Mouse (Mus musculus) thymus, postnatal 4 days (tissue): Measurements from ENCODE around the gene Sez6l.
"Not testable (repeated sequence)": the region's sequence is repeated elsewhere in the genome, so short reads cannot be mapped to it uniquely, and the experiment has no call there.

Experiments used
- DNase-seq: peaks from one replicate; pipeline ENCODE4 v3.0.0; 2021

The Sez6l gene

DNA sequence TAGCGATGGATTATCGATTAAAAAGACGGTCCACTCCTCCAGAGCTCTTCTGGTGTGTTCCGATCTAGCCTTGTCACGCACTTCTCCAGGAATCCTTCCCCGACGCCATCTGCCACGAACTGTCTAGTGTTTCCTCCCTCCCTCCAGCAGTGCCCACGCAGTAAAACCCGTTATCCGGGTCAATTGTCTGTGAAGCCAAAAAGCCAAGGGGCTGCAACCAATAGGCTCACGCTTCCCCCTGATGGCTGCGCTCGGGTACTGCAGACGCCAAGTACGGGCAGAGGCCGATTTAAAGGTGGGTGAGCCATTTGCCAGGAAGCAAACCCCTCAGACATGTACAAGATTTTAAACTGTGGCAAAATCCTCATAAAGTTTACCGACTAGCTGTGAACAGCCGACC, 148.0 kb downstream of the Sez6l start:
- peak; percentile 80 for DNase-seq

DNA sequence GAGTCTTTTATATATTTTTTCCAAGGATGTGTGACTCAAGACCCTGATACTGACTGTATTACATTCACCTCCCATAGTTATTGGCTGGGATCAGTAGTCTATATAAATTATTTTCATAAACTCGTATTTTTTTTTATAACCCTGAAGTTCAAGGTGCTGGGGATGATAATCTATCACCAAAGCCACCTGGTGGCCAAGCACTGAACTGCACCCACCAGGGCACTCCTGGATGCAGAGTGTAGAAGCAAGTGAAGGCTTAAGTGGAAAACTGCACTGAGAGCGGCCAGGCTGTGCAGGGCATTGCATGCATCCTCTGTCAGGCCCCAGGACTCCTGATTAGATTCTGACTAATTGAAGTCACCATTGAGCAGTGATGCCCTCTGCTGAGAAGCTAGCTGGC, 149.7 kb downstream of the Sez6l start:
- DNase-seq, result peak; percentile 88

DNA sequence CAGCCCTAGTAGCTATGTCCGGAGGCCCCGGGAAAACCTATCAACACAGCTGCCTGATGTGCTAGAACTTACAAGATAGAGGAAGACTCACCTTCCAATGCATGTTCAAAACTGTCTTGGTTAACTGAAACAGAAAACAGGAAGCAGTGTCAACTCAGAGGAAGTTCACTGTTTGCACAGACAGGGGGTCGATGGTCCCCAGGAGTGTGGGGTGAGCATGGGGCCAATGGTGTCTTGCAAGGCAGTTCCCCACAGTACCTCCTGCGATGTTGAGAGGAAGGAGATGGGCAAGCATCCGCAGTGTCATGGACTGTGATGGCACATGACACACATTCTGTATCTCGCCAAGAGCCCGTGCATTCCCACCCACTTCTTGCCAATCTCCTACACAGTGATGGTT, 150.3 kb downstream of the Sez6l start:
- no peak for DNase-seq

DNA sequence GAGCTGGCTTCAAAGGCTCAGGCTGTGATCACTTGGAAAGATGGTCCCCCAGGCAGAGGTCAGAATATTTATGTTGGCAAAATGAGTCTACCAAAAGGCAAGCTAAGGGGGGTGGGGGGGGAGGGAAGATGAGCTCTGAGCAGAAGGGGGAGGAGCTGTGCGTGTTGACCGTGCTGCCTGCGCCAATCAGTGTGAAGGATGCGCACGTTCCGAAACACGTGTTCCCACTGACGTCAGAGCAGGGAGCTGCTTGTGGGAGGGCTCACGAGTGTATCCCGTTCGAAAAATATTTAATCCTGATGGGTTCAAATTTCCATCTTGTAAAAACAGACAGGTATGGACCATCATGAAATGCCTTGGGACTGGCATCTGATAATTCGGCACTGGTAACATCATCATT, 157.4 kb downstream of the Sez6l start:
- no peak for DNase-seq

DNA sequence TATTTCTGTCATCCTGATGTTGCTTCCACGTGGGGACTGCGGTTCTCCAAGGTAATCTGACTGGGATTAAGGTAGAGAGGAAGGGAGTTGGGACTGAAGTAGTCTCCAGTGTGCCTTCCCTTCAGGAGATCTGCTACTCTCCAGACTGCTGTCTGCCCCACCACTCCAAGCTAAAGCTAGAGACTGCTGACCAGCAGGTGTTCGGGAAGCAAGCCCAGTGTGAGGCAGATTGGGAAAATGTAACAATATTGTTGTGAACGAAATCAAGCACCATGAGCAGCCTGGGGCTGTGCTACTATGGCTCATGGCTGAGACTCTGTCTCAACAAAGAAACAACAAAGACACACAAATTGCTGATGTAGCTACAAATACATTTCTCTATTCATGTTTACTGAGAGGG, 159.0 kb downstream of the Sez6l start:
- DNase-seq, result no peak

DNA sequence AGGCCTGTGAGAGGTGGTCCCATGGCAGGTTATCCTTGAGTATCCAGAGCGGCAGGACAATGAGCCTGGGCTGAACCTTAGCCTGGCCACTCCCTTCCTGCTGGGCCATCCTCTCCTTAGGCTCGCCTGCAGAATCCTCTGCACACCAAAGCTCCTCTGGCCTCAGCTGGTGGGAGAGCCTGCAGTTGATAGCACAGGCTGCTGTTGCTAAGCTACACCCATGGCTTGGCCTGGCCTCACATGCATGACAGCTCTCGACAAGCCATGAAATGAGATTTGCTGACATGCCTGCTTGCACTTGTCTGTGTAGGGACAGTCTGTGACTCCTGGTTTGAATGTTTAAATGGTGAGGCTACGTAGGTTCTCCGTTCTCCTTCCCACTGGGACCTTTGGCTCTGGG, 160.3 kb downstream of the Sez6l start:
- no peak for DNase-seq

DNA sequence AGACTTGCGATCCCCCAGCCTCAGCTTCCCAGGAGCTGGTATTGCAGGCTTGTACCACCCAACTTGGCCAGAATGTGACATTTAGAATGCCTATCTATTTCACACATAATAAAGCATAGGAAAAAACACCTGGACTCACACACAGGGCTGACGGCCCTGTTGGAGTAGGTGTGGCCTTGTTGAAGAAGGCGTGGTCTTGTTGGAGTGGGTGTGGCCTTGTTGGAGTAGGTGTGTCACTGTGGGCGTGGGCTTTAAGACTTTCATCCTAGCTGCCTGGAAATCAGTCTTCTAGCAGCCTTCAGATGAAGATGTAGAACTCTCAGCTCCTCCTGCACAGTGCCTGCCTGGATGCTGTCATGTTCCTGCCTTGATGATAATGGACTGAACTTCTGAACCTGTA, 164.2 kb downstream of the Sez6l start:
- DNase-seq, result not testable (repeated sequence)

DNA sequence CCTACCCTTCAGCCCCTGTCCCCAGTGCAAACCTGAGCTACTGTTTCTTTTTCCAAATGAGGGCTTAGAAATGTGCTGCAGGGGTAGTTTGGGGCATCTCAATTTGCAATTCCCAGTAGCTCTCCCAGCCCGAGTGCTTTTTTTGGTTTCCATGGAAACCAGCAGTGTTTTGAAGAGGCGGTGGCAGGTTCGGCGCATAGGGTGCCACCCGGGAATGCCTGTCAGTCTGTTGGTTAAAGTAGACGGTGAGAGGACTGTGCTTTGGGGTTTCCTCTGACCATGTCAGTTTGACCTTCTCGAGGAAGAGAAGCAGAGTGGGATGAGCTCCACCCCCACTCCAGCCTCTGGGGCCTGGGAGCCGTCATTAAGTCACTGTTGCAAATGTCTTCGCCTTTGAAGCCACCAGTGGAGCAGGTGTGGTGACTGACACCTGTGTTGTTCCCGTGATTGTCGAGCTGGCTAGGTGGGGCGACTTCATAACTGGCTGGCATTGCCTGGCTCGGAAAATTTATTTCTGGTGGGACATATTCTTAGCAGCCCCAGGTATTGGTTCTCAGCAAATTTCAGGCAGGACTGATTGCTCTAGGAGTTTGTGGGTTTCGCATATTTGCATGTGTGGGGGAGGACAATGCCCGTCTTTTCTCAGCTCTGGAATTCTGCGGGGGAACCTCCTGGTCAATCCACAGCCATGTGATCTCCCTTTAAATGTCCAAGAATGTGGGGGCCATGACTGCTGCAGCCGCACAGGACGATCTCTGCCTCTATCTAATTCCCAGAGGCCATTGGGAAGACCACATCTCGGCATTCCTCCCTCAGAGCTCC, 165.3 kb downstream of the Sez6l start:
- no peak for DNase-seq

DNA sequence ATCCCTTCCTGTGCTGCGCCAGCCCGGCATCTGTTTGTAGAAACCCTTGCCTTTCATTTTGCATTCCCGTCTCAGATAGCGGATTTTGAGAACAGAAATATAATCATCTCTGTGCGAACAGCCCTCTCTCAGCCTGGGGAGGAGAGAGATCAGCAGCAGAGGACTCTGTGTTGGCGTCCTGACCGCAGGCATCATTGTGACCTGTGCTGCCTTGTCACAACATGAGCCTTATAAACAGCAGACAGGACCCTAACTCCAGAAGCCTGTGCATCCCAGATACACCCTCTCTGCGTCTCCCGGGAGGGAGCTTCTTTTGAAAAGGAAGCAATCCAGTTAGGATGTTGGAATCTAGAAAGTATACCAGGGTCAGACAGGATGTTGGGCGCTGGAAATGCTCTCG, 165.9 kb downstream of the Sez6l start:
- DNase-seq, result no peak

DNA sequence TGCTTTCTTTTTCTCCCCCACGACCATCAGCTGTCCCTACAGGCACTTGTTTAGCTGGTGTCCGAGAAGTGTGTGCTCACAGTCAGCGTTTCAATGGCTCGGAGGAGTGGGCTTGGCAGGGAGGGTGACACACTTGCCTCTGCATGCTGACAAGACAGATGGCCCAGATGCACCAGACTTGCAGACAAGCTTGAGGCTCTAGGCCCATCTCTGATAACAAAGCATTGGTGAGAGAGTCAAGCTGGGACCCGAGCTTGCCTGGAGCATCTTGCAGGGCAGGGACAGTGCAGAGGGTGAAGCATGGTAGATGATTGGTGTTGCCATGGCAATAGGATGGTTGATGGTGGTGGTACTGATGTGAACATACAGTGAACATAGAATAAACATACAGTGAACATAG, 167.7 kb downstream of the Sez6l start:
- no peak for DNase-seq

DNA sequence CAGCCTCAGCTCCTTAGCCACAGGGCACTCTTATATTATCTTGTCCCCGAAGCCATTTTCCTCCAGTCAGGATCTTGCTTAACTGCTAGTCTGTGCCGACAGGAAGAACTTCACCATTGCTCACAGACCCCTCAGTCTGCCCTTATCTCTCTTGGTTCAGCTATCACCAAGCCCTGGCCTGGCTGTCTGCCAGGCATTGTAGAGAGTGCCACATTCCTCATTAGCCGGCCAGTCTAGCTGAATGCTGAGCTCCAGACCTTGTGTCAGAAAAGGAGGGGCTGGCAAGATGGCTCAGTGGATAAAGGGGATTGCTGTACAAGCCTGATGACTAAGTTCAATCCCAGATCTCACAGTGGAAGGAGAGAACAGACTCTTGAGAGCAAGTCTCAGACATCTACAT, 171.0 kb downstream of the Sez6l start:
- DNase-seq, result no peak

DNA sequence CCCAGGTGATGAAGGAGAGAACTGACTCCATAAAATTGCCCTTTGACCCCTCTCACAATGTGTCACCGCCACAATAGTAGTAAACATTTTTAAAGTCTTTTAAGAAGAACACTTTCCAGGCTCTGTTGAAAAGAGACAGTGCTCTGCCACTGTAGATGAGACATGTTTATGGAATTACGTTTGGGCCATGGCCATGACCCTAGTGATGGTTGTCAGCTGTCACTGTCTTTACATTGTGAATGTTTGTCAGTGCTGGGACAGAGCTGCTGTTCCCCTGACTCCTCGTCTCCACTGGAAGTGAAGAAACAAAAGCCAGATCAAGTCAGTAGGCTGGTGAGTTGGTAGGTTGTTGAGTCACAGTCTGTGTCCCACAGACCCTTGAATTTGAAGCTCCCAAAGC, 174.5 kb downstream of the Sez6l start:
- no peak for DNase-seq

DNA sequence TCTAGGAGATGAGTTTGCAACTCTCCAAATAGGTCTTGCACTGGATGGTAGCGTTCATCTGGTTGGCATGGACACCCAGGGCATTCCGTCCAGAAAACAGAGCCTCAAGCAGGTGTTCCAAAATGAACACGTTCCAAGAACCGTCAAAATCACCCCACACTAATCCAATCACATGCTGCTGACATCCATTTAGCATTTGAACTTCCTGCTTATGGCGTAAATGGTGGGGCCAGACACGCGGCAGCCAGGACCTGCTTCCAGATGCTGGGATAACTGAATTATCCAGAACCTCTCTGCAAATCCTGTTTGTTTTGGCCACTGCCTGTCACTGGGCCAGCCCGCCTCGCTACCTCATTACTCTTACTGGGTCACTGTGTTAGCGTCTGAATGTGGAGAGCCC, 177.7 kb downstream of the Sez6l start:
- DNase-seq, result no peak

DNA sequence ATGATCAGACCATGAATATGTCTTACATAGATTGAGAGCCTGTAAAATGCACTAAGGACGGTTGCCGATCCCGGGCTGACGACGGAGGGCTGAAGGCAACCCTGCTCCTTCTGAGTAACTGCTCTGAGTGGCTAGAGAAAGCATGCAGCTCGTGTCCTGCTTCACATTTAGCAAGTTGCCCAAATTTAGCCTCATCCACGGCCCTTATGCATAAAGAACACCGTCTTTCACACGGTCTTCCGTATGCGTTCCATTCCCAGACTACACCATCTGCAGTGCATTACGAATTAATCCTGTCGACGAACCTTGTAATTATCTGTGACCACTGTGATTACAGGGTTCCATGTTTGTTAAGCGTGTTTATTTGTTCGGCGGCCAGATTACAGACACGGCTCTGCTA, 180.9 kb downstream of the Sez6l start:
- no peak for DNase-seq

DNA sequence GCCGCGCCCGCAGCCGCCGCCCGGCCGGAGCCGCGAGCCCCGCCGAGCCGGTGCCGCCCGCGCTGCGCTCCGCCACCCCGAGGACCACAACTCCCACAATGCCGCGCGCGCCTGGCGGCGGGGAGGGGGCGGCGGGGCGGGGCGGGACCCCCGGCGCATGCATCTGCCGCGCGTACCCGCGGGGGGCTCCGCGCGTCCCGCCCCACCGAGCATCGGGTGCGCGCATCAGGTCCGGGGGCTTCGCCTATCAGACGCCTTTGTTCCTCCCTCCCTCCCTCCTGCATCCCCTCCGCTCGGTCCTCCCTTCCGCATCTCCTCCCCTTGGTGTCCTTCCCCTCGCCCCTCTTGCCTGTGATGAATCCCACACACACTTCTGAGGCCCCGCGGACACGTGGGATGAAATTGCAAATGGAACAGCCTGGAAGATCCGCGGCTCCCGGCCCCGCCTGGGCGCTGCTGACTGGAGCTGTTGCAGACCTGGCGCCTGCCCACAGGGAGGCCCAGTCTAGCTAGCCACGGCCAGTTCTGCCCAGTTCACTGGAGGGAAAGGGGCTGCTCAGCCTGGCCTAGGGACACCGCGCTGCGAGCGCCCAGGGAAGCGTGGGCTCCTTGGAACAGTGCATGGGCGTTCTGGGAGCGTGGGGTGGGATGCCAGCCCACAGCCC, 182.1 kb downstream of the Sez6l start, which contains the start of gene Asphd2:
Gene Asphd2 (minus strand): TSS at position 88 of the 665 bp plus-strand sequence.
- DNase-seq, result peak; percentile 40

DNA sequence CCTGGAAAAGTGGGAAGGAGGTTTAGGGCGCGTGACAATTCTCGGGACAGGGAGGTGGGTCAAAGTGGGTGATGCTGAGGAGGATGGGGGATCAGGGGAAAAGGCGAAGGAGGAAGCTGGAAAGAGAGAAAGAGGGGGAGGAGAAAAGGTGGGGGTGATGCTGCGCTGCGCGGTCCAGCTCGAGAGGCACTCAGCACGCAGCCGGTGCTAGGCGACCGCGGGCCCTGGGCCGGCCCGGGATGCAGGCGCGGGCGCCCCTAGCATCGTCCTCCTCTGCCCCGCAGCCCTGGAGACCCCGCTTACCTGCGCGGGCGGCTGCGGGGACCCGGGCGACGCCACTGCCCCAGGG, 182.6 kb downstream of the Sez6l start:
- DNase-seq, result no peak

DNA sequence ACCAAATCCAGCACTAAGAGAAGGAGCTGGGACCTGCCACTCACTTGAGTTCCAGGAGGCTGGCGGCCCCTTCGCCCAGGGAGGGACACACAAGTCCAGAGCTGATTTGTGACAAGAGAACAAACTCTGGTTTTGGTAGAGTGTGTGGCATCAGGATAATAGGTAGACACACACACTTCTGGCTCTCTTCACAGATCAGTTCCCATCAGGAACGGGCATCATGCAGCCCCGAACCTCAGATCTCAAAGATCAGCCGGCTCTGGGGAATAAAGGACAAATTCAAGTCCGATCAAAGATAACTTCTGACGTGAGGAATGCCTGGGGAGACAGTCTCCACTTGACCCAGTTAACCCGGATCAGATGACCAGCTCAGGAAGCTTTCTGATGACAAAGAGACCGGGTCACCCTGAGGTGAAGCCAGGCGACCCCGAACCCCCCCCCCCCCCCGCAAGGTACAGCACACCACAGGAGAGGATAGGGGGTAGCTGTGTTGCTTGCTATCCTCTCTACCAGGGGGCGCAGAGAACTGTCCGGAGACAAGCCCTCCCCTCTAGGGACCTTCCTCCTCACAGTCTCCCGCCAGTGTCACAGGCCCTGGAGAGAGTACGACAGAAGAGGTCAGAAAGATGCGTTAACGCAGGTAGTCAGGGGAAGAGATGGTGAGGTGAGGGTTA, 183.1 kb downstream of the Sez6l start:
- DNase-seq, result no peak

DNA sequence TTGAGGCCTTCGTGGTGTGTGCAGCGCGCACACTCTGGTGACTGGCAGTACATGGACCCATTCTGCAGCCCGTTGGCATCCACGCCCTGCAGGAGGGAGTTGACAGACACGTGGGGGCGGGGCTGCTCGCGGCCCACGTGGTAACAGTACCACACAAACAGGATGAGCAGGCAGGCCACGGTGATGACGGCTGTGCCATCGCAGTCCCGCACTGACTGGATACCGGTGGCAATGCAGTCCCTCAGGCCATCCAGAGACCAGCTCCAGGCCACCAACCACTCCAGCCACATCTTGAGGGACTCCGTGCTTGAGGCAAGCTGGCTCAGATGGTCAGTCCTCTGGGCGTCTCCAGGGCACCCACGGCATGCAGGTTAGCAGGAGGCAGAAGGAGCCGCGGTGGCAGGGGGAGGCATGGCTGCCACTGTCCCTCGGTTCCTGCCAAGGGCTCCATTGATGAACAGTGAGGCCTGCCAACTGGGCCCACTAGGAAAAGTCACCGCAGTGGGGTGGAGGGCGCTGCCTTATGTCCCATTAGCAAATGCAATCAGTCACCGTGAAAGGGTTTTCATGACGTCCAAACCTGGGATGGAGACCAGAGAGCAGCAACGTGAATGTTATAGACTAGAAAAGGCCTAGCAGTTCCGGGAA, 185.2 kb downstream of the Sez6l start:
- DNase-seq, result peak; percentile 20

DNA sequence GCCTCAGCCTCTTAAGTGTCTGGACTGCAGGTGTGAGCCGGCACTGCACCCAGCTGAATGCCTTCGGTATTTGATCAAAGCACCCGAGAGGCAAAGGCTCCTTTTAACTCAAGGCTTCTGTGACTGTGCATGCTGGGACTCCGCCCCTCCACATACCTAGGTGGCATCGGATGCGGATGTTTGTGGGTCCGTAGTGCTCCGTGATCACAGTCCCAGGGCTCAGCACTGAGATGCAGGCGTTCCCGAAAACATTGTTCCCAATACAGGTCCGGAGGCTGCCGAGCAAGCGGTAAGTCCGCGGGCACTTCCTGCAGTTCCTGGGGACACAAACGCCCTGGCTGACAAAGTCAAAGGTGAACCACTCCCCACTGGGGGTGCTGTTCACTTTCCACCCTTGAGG, 186.0 kb downstream of the Sez6l start:
- no peak for DNase-seq

DNA sequence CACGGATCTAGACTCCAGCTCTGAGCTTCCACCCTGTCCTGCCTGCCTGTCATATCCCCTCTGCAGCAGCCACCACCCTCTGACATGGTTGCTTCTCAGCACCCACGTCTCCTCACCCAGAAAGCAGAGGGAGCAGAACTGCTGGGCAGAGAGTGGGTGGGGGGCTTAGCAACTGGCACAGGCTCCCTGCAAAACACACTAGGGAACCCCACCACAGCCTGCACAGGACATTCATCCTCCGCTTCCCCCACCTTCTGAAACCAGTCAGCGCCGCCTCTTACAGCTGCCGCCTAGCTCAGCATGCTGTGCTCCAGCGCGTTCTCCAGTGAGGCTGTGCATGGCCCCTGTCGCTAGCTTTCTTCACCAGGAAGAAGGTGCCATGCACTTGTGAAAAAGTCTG, 187.6 kb downstream of the Sez6l start:
- no peak for DNase-seq

DNA sequence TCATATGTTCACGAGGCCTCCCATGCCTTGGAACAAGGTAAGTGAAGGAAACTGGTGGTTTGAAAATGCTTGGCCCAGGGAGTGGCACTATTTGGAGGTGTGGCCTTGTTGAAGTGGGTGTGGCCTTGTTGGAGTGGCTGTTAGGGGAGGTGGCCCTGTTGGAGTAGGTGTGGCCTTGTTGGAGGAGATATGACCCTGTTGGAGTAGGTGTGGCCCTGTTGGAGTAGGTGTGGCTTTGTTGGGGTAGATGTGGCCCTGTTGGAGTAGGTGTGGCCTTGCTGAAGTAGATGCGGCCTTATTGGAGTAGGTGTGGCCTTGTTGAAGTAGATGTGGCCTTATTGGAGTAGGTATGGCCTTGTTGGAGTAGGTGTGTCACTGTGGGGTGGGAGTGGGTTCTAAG, 191.0 kb downstream of the Sez6l start:
- DNase-seq, result no peak

DNA sequence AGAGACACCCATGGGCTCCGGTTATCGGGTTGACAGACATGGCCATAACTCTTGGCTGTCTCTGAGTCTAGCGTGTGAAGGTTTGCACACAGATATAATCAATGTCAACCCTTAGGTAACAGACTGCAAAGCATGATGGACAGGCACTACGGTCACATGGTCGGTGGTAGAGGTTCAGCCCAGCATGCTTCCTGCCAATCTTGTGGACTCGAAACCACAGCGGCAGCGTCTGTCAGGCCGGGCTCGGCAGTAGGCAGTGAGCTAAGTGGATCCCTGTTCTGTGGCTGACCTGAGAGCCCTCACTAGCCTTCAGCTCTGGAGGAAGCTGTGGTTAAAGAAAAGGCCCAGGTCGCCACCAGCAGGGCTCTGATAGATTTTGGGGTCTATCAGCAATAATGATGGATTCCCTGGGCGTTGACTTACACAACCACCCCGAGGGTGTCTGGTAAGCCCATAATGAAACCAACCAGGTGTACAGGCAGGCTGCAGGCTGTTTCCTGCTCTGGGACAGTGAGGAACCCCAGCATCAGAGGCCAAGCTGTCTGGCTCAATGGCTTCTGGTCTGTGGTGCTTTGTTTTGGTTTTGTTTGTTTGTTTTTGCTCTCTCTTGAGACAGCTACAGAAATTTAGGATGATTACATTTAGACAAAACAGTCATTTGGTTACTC, 192.0 kb downstream of the Sez6l start:
- no peak for DNase-seq
